Mouse (Mus musculus): ENCODE measurements around the gene Cadm1. TPM values are rescaled to one million over a fixed set of nuclear protein-coding genes. Genes with fewer than 3 reads are reported as not detected.

Gene Cadm1
- total RNA-seq, 2 experiments from 2014 or later = 2.0 to 2.8 TPM

- DNase-seq = no peak
- intact Hi-C loops (cut with DNase I) = no loop called here
Measured at GRCm38 (mm10) chr9:47545667-47546066, 15.7 kb downstream of the Cadm1 start.

- intact Hi-C loops (cut with DNase I) = no loop called here
- no peak for DNase-seq
Measured at GRCm38 (mm10) chr9:47548402-47548801, 18.4 kb downstream of the Cadm1 start.

- intact Hi-C loops (cut with DNase I) = no loop called here
- no peak for DNase-seq
Measured at GRCm38 (mm10) chr9:47548916-47549315, 18.9 kb downstream of the Cadm1 start.

- intact Hi-C loops (cut with DNase I) = no loop called here
- no peak for DNase-seq
Measured at GRCm38 (mm10) chr9:47552960-47553575, 23.1 kb downstream of the Cadm1 start.

GRCm38 (mm10) chr9:47560726-47561125 lies 30.8 kb downstream of the Cadm1 start:
- intact Hi-C loops (cut with DNase I) = no loop called here
- no peak for DNase-seq

- DNase-seq = no peak
- intact Hi-C loops (cut with DNase I) = no loop called here
Measured at GRCm38 (mm10) chr9:47561596-47561995, 31.6 kb downstream of the Cadm1 start.

- DNase-seq = no peak
- intact Hi-C loops (cut with DNase I) = no loop called here
Measured at GRCm38 (mm10) chr9:47565088-47565487, 35.1 kb downstream of the Cadm1 start.

GRCm38 (mm10) chr9:47567873-47568272 lies 37.9 kb downstream of the Cadm1 start:
- intact Hi-C loops (cut with DNase I) = no loop called here
- DNase-seq = no peak

GRCm38 (mm10) chr9:47570184-47570583 lies 40.2 kb downstream of the Cadm1 start:
- no peak for DNase-seq
- intact Hi-C loops (cut with DNase I) = no loop called here

- intact Hi-C loops (cut with DNase I) = no loop called here
- no peak for DNase-seq
Measured at GRCm38 (mm10) chr9:47571461-47571860, 41.5 kb downstream of the Cadm1 start.

GRCm38 (mm10) chr9:47572132-47572531 lies 42.2 kb downstream of the Cadm1 start:
- intact Hi-C loops (cut with DNase I) = no loop called here
- DNase-seq = no peak

- intact Hi-C loops (cut with DNase I) = no loop called here
- no peak for DNase-seq
Measured at GRCm38 (mm10) chr9:47573456-47573855, 43.5 kb downstream of the Cadm1 start.

GRCm38 (mm10) chr9:47574710-47575414 lies 44.9 kb downstream of the Cadm1 start:
- intact Hi-C loops (cut with DNase I) = no loop called here
- DNase-seq = no peak

GRCm38 (mm10) chr9:47575764-47576163 lies 45.8 kb downstream of the Cadm1 start:
- no peak for DNase-seq
- intact Hi-C loops (cut with DNase I) = no loop called here

- DNase-seq = no peak
- intact Hi-C loops (cut with DNase I) = no loop called here
Measured at GRCm38 (mm10) chr9:47579464-47579863, 49.5 kb downstream of the Cadm1 start.

- DNase-seq = no peak
- intact Hi-C loops (cut with DNase I) = no loop called here
Measured at GRCm38 (mm10) chr9:47581576-47582365, 51.8 kb downstream of the Cadm1 start.

GRCm38 (mm10) chr9:47583241-47583640 lies 53.3 kb downstream of the Cadm1 start:
- intact Hi-C loops (cut with DNase I) = no loop called here

GRCm38 (mm10) chr9:47586176-47586575 lies 56.2 kb downstream of the Cadm1 start:
- intact Hi-C loops (cut with DNase I) = loop anchor here (5.0 kb wide), 1 partner anchor 111 kb away; no protein-coding TSS in a partner anchor
- DNase-seq = no peak

More at GRCm38 (mm10) chr9:47583241-47583640, 53.3 kb downstream of the Cadm1 start:
- no peak for DNase-seq

GRCm38 (mm10) chr9:47586839-47587238 lies 56.9 kb downstream of the Cadm1 start:
- intact Hi-C loops (cut with DNase I) = loop anchor here (5.0 kb wide), 1 partner anchor 110 kb away; no protein-coding TSS in a partner anchor
- DNase-seq = no peak

- intact Hi-C loops (cut with DNase I) = loop anchor here (2.0 to 5.0 kb wide), 2 partner anchors 55 to 110 kb away; no protein-coding TSS in a partner anchor
- peak; percentile 4 to 17 for DNase-seq
Measured at GRCm38 (mm10) chr9:47587577-47588194, 57.7 kb downstream of the Cadm1 start.

GRCm38 (mm10) chr9:47589832-47590231 lies 59.9 kb downstream of the Cadm1 start:
- intact Hi-C loops (cut with DNase I) = loop anchor here (2.0 to 5.0 kb wide), 2 partner anchors 57 to 107 kb away; no protein-coding TSS in a partner anchor
- DNase-seq = peak; percentile 22 to 28

Data from heart, postnatal 36 days (tissue).